Mouse (Mus musculus): ENCODE results near the gene Arl8b. TPM values are rescaled to one million over a fixed set of nuclear protein-coding genes. Genes with fewer than 3 reads are reported as not detected.

The Arl8b gene
- 100 to 1,000 TPM; 208 to 216 TPM for total RNA-seq (2021)

DNA sequence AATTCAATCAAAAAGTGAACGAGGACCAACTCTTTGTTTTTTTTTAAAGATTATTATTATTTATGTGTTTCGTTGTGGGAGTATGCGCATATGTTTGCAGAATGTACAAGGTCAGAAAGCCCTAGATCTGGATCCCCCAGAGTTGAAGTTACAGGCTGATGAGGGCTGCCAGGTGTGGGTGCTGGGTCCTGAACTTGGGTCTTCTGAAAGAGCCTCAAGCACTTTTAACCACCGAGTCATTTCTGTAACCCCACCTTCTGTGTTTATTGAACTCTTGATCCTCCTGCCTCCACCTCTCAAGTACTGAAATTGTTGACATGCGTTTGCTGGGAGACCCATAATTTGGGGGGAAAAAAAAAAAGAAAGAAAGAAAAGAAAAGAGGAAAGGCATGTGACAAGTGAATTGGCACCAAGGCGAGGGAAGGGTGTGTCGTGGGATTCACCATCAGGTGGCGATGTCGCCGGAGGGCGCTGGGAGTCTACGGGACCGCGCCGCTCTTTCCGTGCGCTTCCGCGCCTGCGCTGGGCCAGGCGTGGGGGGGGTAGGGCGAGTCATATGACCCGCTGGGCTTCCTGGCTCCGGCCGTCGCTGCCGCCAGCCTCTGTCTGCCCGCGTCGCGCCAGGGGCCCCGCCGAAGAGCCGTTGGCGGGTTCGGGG lies at the start of gene Arl8b:
Gene Arl8b, plus strand, starts transcription at position 574 of the 658 bp plus-strand sequence.
- peak; percentile 93 to 95 for DNase-seq (ENCODE audit: low spot score in 2 of 2)
- intact Hi-C loops (cut with DNase I), result loop anchor here (2.0 kb wide), 1 partner anchor 46 kb away; the partner anchor contains the start of gene Edem1

DNA sequence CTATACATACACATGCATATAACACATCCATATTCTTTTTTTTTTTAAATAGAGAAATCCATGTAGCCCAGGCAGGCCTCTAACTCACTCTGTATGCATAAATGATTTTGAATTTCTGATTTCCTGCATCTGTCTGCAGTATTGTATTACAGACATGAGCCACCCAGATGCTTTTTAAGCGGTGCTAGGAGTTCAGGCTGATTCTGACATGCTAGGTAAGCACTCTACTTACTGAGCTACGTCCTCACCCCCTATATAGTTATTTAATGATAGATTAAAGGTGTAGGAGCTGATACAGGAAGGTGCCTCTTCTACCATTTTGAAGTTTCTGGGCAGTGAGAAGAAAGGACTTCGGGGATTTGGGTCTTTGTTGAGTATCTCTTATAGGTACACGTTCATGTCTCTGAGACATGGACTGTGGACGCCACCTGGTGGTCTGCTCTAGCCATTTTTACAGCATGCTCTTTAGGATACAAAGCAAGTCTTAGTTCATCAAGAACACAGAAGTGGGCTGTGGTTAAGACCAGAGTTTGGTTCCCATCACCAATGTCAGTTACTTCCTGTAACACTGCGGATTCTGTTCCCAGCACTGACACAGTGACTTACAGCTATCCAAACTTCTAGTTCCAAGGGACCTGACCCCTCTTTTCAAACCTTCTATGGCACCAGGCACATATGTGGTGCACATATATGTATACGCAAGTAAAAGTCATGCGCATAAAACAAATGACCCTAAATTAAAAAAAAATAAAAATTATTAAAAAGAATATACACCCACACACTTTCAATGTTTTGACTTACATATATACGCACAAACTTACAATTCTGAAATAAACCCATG lies 46.8 kb upstream of the Arl8b start:
- DNase-seq (ENCODE audit: low spot score in 2 of 2), result peak; percentile 79 to 92
- intact Hi-C loops (cut with DNase I), result loop anchor here (1.0 to 10.0 kb wide), 3 partner anchors 75 to 641 kb away; partner anchors contain the start of gene Bhlhe40

DNA sequence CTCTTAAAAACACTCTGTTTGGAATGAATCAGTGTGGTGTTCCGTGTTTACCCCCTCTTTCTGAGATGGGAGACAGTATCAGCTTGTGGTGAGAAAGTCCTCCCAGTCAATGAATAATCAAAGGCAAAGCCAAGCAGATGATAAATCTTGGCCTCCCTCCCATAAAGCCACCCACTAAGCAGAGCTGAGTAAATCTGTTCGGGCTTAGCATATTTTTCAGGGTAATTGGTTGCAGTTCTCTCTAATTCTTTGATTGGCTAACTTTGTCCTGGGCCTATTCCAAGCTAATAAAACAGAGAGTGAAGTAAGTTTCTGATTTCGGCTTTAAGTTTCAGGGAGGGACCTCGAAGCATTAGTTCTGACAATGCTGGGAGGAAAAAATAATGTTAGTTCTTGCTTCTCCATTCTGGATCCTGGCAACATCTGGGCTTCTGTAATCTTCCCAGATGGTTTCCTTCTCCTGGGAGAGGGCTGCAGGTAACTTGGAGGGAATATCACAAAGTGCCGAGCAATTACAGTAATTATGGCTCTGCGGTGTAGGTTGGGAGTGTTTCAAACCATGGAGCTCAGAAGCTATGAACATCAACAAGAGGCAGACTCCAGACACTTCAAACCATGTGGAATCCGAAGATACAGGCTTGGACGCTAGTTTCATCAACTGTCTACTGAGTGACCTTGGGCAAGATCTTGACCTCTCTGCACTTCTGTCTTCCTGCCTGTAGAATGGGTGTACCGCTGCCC lies 44.3 kb upstream of the Arl8b start:
- DNase-seq (ENCODE audit: low spot score in 2 of 2), result peak; percentile 39 to 85
- intact Hi-C loops (cut with DNase I), result loop anchor here (10.0 kb wide), 1 partner anchor 644 kb away; no protein-coding TSS in a partner anchor

DNA sequence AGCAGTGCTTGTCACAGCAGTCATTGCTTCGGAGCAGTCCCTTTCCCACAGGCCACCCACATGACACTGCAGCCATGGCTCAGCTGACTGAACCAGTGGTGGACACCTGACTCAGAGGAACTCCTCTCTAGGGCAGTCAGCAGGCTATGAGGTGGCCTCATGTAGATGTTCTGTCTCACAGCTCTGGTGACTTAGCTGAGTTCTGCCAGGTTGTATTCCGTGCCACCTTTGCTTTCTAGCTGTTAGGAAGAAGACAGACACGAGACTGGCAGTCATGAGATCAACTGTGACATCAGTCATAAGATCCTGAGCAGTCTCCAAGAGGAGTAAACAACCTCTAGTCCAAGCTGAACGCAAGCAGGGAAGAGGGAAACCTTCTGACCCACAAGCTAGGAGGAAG lies 42.3 kb upstream of the Arl8b start:
- DNase-seq (ENCODE audit: low spot score in 2 of 2), result no peak
- intact Hi-C loops (cut with DNase I), result no loop called here

GRCm38 (mm10) chr6:108743730-108744129 lies 39.2 kb upstream of the Arl8b start:
- peak in 1 of 2 experiments; percentile 53 for DNase-seq (ENCODE audit: low spot score in 2 of 2)
- intact Hi-C loops (cut with DNase I), result no loop called here

GRCm38 (mm10) chr6:108751324-108751723 lies 31.6 kb upstream of the Arl8b start:
- intact Hi-C loops (cut with DNase I), result no loop called here

GRCm38 (mm10) chr6:108752395-108752794 lies 30.5 kb upstream of the Arl8b start:
- intact Hi-C loops (cut with DNase I), result no loop called here
- DNase-seq (ENCODE audit: low spot score in 2 of 2), result peak; percentile 25 to 87

More at GRCm38 (mm10) chr6:108751324-108751723, 31.6 kb upstream of the Arl8b start:
- no peak for DNase-seq (ENCODE audit: low spot score in 2 of 2)

GRCm38 (mm10) chr6:108753536-108753935 lies 29.4 kb upstream of the Arl8b start:
- intact Hi-C loops (cut with DNase I), result no loop called here
- no peak for DNase-seq (ENCODE audit: low spot score in 2 of 2)

- intact Hi-C loops (cut with DNase I), result no loop called here
- no peak for DNase-seq (ENCODE audit: low spot score in 2 of 2)
Measured at GRCm38 (mm10) chr6:108754376-108754775, 28.5 kb upstream of the Arl8b start.

DNA sequence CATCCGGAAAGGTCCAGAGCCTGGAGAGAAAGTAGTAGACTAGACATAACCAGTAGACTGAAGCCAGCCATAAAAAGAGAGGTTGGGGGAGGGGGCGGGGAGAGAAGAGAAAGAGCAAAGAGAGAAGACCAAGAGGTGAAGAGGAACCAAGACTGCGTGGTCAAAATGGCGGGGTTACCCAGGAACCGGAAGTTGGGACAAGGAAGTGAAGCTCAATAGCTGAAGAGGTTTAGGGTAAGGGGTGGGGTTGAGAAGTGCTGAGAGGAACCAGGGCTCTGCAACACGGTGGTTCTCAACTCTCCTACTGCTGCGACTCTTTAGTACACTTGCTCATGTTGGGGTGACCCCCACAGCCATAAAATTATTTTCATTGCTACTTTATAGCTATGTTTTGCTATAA lies 27.0 kb upstream of the Arl8b start:
- intact Hi-C loops (cut with DNase I), result no loop called here
- no peak for DNase-seq (ENCODE audit: low spot score in 2 of 2)

GRCm38 (mm10) chr6:108758997-108759697 lies 23.8 kb upstream of the Arl8b start:
- intact Hi-C loops (cut with DNase I), result no loop called here
- peak in 1 of 2 experiments; percentile 43 for DNase-seq (ENCODE audit: low spot score in 2 of 2)

- intact Hi-C loops (cut with DNase I), result no loop called here
- no peak for DNase-seq (ENCODE audit: low spot score in 2 of 2)
Measured at GRCm38 (mm10) chr6:108759698-108760039, 23.2 kb upstream of the Arl8b start.

DNA sequence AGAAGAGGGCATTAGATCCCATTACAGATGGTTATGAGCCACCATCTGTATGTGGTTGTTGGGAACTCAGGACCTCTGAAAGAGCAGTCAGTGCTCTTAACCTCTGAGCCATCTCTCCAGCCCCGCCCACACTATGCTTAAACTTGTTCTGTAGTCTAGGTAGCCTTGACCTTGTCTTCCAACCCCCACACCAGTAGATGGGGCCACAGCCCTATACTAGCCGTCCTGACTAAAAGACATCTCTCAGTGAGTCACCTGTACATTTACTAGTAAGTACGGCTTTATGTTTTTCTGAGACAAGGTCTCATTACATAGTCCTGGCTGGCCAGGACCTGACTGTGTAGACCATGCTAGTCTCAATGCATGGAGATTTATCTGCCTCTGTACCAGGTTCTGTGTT lies 12.0 kb upstream of the Arl8b start:
- DNase-seq (ENCODE audit: low spot score in 2 of 2), result no peak
- intact Hi-C loops (cut with DNase I), result no loop called here

DNA sequence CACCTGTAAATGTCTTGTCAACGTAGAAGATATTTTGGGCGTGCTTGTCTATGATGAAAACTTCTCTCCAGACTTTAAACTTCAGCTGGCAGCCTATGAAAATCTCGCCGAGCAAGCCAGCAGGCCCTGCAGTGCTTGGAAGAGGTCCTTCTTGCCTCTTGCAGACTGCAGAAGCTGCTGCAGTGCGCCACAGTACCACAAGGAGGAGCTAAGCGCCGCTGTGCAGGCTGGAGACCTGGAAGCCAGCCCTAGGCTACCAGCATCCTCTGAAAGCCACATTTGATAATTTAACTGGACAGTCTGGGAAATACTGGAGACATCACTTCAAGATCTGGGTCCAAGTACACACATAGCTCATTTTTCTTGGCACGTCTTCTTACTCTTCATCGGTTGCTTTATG lies 10.0 kb upstream of the Arl8b start:
- intact Hi-C loops (cut with DNase I), result no loop called here
- peak; percentile 80 to 85 for DNase-seq (ENCODE audit: low spot score in 2 of 2)

DNA sequence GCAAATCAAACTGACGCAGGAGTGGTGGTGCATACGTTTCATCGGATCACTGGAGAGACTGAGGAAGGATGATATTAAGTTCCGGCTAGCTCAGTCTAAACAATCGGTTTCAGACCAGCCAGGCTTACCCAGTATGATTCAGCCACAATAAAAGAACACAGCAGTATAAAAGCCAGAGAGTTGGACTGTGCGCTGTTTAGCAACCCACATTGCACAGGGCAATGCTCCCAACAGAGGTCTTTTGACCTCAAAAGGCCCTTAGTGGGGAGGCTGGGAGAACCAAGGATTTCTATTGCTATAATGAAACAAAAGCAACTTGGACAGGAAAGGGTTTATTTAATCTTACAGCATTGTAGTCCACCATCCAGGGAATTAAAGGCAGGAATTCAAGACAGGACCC lies 9.4 kb upstream of the Arl8b start:
- DNase-seq (ENCODE audit: low spot score in 2 of 2), result no peak
- intact Hi-C loops (cut with DNase I), result no loop called here

- intact Hi-C loops (cut with DNase I), result no loop called here
- DNase-seq (ENCODE audit: low spot score in 2 of 2), result no peak
Measured at GRCm38 (mm10) chr6:108776274-108776673, 6.6 kb upstream of the Arl8b start.

GRCm38 (mm10) chr6:108777560-108778287 lies 5.2 kb upstream of the Arl8b start:
- no peak for DNase-seq (ENCODE audit: low spot score in 2 of 2)
- intact Hi-C loops (cut with DNase I), result no loop called here

DNA sequence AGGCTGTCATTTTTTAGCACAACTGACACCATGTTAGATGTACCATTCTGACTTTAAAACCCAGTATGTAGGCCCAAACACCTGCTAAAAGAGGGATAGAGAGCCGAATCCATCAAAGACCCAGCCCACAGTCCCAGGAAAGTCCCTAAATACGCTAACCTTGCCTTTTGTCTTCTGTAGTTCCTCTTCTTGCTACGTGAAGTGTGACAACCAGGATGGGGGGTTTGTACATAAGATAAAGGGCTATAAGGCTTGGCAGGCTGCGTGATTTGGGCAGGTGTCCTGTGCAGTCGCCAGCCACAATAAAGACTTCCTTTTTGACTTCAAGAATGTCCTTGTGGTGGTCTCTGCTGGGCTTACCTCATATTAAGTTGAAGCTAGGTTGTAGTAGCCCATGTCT lies 4.5 kb upstream of the Arl8b start:
- intact Hi-C loops (cut with DNase I), result no loop called here
- no peak for DNase-seq (ENCODE audit: low spot score in 2 of 2)

DNA sequence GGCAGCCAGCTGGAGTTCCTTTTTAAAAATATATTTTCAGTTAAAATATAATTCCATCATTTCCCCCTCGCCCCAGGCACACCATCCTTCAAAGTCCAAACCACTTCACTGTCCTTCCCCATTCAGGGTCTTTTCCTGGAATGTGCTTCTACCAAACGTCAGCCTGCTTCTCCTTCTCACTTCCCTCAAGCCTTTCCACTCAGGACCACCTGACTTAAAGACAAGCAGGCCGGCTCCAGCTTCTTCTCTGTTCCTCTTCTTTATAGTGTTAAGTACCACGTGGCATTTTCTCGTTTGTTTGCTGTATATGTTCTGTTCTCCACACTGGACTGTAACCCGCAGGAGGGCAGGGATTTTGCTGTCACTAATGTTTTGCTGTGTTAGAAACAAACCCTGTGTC lies 1.0 kb upstream of the Arl8b start:
- intact Hi-C loops (cut with DNase I), result loop anchor here (2.0 kb wide), 1 partner anchor 47 kb away; the partner anchor contains the start of gene Edem1
- DNase-seq (ENCODE audit: low spot score in 2 of 2), result no peak
